In the genomic region with DNA sequence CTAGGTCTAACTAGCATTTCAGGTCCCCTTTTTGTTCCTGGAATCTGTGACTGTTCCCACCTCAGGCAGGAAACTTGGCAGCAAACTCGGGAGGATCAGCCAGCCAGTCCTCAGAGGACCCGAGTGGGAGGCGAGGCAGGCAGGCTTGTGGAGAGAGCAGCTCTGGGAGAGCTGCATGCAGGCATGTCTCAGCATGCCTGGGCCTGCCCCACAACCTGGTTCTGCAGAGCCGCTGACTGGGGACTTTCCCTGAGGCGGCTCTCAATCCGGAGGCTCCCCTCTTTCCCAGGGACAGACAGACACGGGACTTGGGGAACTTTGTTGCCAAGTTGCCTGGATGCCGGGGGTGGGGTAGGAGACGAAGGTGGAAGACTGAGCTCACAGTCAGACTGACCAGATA, we compare ENCODE assay signal across 9 mouse cellular contexts. TPM values are rescaled to one million over a fixed set of nuclear protein-coding genes. Genes with fewer than 3 reads are reported as not detected.
DNase-seq lines count a peak whose midpoint lies in the region; ATAC-seq lines count a peak whose summit lies in the region.
"Had no signal": no experiment of that assay in that cellular context is flagged by ENCODE, and none has a peak within 500 bp of the region (broad histone marks: within the 10 kb centered on the region; RNA-seq: fewer than 3 reads in every experiment).

No protein-coding gene starts in this region.

- H3K4me1 ChIP-seq in kidney, embryonic 14.5 days (ENCODE audit: control insufficient read depth, insufficient read depth, low read length) = no peaks in the 10 kb centered on the region
- H3K4me1 ChIP-seq in heart, embryonic 13.5 days = peaks cover 14% of the 10 kb centered on the region
- peaks cover 12% of the 10 kb centered on the region; the same call in 1 of the 2 replicates for H3K4me1 ChIP-seq in stomach, embryonic 15.5 days
- H3K4me1 ChIP-seq in hindbrain, embryonic 12.5 days = no peaks in the 10 kb centered on the region

- no peak for ATAC-seq in kidney, embryonic 14.5 days (ENCODE audit: low FRiP score, low TSS enrichment)
- no peak for ATAC-seq in heart, embryonic 13.5 days (ENCODE audit: extremely low read depth, insufficient number of reproducible peaks, low FRiP score, low TSS enrichment)
- ATAC-seq in stomach, embryonic 15.5 days (ENCODE audit: insufficient read depth, low FRiP score, low read depth) = peak; percentile 56; the same call in 1 of the 2 replicates
- no peak for ATAC-seq in hindbrain, embryonic 12.5 days (ENCODE audit: low FRiP score)

- H3K9ac ChIP-seq in kidney, embryonic 14.5 days (ENCODE audit: low read depth, low read length) = no peak overlapping the region
- peak overlapping the region; percentile 47 for H3K9ac ChIP-seq in heart, embryonic 13.5 days
- H3K9ac ChIP-seq in stomach, embryonic 15.5 days = no peak overlapping the region
- no peak overlapping the region for H3K9ac ChIP-seq in hindbrain, embryonic 12.5 days
- H3K9ac ChIP-seq: limb, embryonic 12.5 days had no signal

- H3K4me3 ChIP-seq in kidney, embryonic 14.5 days (ENCODE audit: low read length) = no peak overlapping the region
- H3K4me3 ChIP-seq in heart, embryonic 13.5 days = no peak overlapping the region
- H3K4me3 ChIP-seq in stomach, embryonic 15.5 days (replicated peaks) = no peak overlapping the region
- H3K4me3 ChIP-seq in hindbrain, embryonic 12.5 days = no peak overlapping the region
- H3K4me3 ChIP-seq: limb, embryonic 12.5 days had no signal

- WGBS in kidney, embryonic 14.5 days = 59% methylated on average over 9 of the region's 9 CpGs
- WGBS in heart, embryonic 13.5 days = 35% methylated on average over 9 of the region's 9 CpGs
- WGBS in stomach, embryonic 15.5 days = 28% methylated on average over 9 of the region's 9 CpGs
- 51% methylated on average over 9 of the region's 9 CpGs for WGBS in hindbrain, embryonic 12.5 days

- H3K27ac ChIP-seq in kidney, embryonic 14.5 days (ENCODE audit: low read depth, low read length) = no peak overlapping the region
- H3K27ac ChIP-seq in heart, embryonic 13.5 days (replicated peaks) = no peak overlapping the region
- peak overlapping the region; percentile 73 for H3K27ac ChIP-seq in stomach, embryonic 15.5 days
- H3K27ac ChIP-seq in hindbrain, embryonic 12.5 days = no peak overlapping the region
- H3K27ac ChIP-seq: limb, embryonic 12.5 days had no signal

- no peaks in the 10 kb centered on the region for H3K36me3 ChIP-seq in kidney, embryonic 14.5 days (ENCODE audit: control insufficient read depth, insufficient read depth, low read length)
- no peaks in the 10 kb centered on the region for H3K36me3 ChIP-seq in heart, embryonic 13.5 days
- H3K36me3 ChIP-seq in stomach, embryonic 15.5 days = no peaks in the 10 kb centered on the region
- no peaks in the 10 kb centered on the region for H3K36me3 ChIP-seq in hindbrain, embryonic 12.5 days
- H3K36me3 ChIP-seq: limb, embryonic 12.5 days had no signal

- DNase-seq in kidney, adult 11 months = peak; percentile 50
- DNase-seq in adrenal gland, postnatal 10 days = peak; percentile 66
- DNase-seq in left cerebral cortex, postnatal 14 days (ENCODE audit: low spot score in 2 of 2) = peak; percentile 47 to 58
- no peak for DNase-seq in T-cell, adult 2 months (ENCODE audit: low spot score)

- intact Hi-C loops in left cerebral cortex, postnatal 14 days (cut with DNase I) = loop anchor here (5.0 kb wide), 2 partner anchors 92 to 137 kb away; no protein-coding TSS in a partner anchor

- no peak overlapping the region for H3K4me2 ChIP-seq in kidney, embryonic 14.5 days (replicated peaks; ENCODE audit: low read depth, low read length)
- H3K4me2 ChIP-seq in heart, embryonic 13.5 days = no peak overlapping the region
- peak overlapping the region; percentile 14; the same call in 1 of the 2 replicates for H3K4me2 ChIP-seq in stomach, embryonic 15.5 days
- H3K4me2 ChIP-seq in hindbrain, embryonic 12.5 days (replicated peaks) = no peak overlapping the region
- H3K4me2 ChIP-seq: limb, embryonic 12.5 days had no signal

- H3K27me3 ChIP-seq in kidney, embryonic 14.5 days (ENCODE audit: control insufficient read depth, insufficient read depth, low read length) = no peaks in the 10 kb centered on the region
- H3K27me3 ChIP-seq in heart, embryonic 13.5 days (replicated peaks) = peaks cover 20% of the 10 kb centered on the region; the same call in 1 of the 2 replicates
- no peaks in the 10 kb centered on the region for H3K27me3 ChIP-seq in stomach, embryonic 15.5 days (replicated peaks)
- no peaks in the 10 kb centered on the region for H3K27me3 ChIP-seq in hindbrain, embryonic 12.5 days
- H3K27me3 ChIP-seq: limb, embryonic 12.5 days had no signal

- no peaks in the 10 kb centered on the region for H3K9me3 ChIP-seq in kidney, embryonic 14.5 days (ENCODE audit: control insufficient read depth, low read length)
- peaks cover 6% of the 10 kb centered on the region for H3K9me3 ChIP-seq in heart, embryonic 13.5 days
- no peaks in the 10 kb centered on the region for H3K9me3 ChIP-seq in stomach, embryonic 15.5 days
- peaks cover 8% of the 10 kb centered on the region; the same call in 1 of the 2 replicates for H3K9me3 ChIP-seq in hindbrain, embryonic 12.5 days (replicated peaks)

RNA-seq across cellular contexts. Expression of gene 1700029H14Rik, which starts 13.4 kb away (rescaled TPM):
- polyA plus RNA-seq in kidney, embryonic 14.5 days (2014; fragmentation: Nextera tagmentation; extraction: Ambion mirVana) = not detected in 2 replicates
- total RNA-seq in adrenal gland, postnatal 10 days (2021) = not detected
- not detected in 2 replicates for polyA plus RNA-seq in heart, embryonic 13.5 days (2015; fragmentation: Nextera tagmentation; extraction: Ambion mirVana)
- total RNA-seq in left cerebral cortex, postnatal 14 days (2021) = not detected
- polyA plus RNA-seq in stomach, embryonic 15.5 days (2015; fragmentation: Nextera tagmentation; extraction: Ambion mirVana) = not detected in 2 replicates
- polyA plus RNA-seq in hindbrain, embryonic 12.5 days (2016; fragmentation: Nextera tagmentation; extraction: Ambion mirVana) = not detected in 2 replicates
- polyA plus RNA-seq: limb, embryonic 12.5 days had no signal

RNA-seq across cellular contexts. Expression of gene Gas6, which starts 54.5 kb away (rescaled TPM):
- 12.0 and 18.7 TPM in 2 replicates for polyA plus RNA-seq in kidney, embryonic 14.5 days (2014; fragmentation: Nextera tagmentation; extraction: Ambion mirVana)
- 10 to 100 TPM; 98.1 to 99.0 TPM for total RNA-seq in adrenal gland, postnatal 10 days (2021)
- 101 and 110 TPM in 2 replicates for polyA plus RNA-seq in heart, embryonic 13.5 days (2015; fragmentation: Nextera tagmentation; extraction: Ambion mirVana)
- 100 to 1,000 TPM; 115 to 126 TPM for total RNA-seq in left cerebral cortex, postnatal 14 days (2021)
- 113 and 130 TPM in 2 replicates for polyA plus RNA-seq in stomach, embryonic 15.5 days (2015; fragmentation: Nextera tagmentation; extraction: Ambion mirVana)
- 20.8 and 22.7 TPM in 2 replicates for polyA plus RNA-seq in hindbrain, embryonic 12.5 days (2016; fragmentation: Nextera tagmentation; extraction: Ambion mirVana)
